Mouse (Mus musculus): Measurements from ENCODE around the gene Rbmx2.

Rbmx2 gene

DNA sequence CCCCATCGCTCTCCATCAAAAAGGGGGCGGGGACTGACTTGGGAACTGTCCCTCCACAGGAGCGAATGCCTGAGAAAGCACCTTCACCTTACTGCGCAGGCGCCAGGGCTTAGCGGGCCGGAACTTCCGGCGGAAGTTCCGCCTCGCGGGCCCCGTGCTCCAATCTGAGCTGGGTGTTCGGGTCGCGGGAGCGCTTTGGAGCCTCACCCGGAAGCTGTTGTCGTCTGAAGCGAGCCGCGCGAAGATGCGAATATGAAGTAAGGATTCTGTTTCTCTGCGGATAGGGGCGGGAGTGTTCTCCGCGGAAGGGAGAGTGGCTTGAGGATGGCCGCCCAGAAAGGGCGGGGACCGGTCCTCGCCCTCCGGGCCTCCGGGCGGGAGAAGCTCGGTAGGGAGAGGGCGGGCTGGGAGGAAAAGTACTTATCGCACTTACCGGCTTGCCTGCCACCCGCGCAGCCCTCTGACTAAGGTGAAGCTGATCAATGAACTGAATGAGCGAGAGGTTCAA, at the start of gene Rbmx2:
TSS of gene Rbmx2 (plus strand) at position 141 of the 508 bp plus-strand sequence.
- CTCF ChIA-PET, result no interaction called here

- CTCF ChIA-PET, result no interaction called here
These were observed 28.0 kb upstream of the Rbmx2 start for GRCm38 (mm10) chrX:48666807-48667206.

DNA sequence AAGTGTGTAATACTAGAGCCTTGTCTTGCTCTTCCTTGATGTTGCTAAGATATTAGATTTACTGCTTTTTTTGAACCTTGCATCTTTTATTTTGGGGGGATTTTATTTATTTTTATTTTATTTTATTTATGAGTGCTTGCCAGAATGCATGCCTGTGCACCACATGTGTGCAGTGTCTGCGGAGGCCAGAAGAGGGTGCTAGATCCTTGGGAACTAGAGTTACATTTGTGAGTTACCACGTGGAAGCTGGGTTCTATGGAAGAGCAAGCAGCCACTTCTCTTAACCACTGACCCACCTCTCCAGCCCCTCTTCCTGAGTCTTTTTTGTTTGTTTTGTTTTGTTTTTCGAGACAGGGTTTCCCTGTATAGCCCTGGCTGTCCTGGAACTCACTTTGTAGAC, 25.2 kb upstream of the Rbmx2 start:
- CTCF ChIA-PET, result no interaction called here

DNA sequence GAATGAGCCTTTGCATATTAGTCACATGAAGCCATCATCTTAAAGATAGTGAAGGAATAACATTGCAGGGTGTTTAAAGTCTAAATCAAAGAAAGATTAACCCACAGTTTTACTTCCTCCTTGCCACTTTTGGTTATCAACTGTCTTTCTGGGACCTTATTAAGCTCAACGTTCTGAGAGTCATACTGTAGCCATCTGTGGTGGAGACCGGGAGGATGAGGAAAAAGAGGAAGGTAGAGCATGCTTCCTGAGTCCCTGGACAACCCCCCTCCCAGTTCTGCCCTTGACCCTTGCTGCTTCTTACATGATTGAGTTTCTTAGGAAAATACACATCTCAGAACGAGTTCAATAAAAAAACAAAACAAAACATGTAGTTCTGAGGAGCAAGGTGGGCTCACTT, 23.1 kb upstream of the Rbmx2 start:
- CTCF ChIA-PET, result no interaction called here

DNA sequence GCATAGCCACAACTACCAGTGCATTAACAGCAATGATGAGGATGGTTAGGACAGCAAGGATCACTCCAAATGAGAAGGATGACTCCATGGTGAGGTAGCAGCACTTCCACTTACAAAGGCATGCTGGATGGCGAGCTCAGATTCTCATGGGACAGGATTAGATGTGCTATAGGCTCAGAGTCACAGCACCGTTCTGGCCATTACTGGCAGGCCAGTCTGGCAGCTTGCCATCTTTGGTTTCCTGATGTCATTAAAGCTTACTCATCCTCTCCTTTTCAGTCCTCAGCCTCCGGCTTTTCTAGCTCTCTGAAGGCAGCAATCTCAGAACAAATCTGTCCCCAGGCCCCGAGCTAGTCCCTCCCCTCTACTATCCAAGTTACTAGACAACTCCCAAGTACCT, 20.6 kb upstream of the Rbmx2 start, which contains the start of gene Gpr119:
TSS of gene Gpr119 (minus strand) at position 308 of the 400 bp plus-strand sequence.
- CTCF ChIA-PET, result no interaction called here

DNA sequence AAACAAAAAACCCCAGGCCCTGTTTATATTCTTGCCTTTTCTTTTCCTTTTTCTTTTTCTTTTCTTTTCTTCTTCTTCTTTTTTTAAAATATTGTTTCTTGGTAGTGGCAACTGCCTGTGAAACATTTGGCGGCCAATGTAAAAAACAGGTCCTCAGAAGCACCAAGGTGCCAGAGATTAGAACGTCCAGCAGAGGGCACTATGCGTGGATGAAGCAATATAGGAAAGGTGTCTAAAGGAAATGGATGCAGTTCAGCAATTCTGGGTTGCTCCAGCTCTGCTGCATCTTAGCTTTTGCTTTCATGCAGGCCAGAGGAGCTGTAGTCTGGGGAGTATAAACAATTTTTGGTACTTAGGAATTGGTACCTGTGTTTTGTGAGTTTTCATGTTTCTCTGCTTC, 11.4 kb upstream of the Rbmx2 start:
- CTCF ChIA-PET, result interaction anchor here (0.8 kb wide), 1 partner anchor 20 kb away, joined by 3 read pairs; no protein-coding TSS in a partner anchor

GRCm38 (mm10) chrX:48683857-48684256, 10.9 kb upstream of the Rbmx2 start:
- CTCF ChIA-PET, result interaction anchor here (0.8 kb wide), 1 partner anchor 21 kb away, joined by 3 read pairs; no protein-coding TSS in a partner anchor

- CTCF ChIA-PET, result no interaction called here
These were observed 344 bp upstream of the Rbmx2 start for GRCm38 (mm10) chrX:48694460-48694859.

DNA sequence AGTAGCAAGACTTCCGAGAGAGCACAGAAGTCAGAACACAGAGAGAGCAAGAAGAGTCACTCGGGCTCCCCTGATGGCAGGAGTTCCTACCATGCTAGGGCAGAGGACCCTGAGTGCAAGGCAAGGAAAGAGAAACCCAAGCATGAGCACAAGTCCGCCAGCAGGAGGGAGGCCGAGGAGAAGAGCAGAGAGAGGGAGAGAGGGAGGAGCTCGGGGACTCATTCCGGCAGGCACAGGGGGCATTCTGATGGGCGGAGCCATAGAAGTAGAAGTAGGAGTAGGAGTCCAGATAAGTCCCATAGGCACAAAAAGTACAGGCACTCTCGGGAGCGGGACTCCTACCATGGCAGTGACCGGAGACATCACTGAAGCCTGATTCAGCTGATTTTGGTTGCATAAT, 14.9 kb downstream of the Rbmx2 start:
- CTCF ChIA-PET, result no interaction called here

- CTCF ChIA-PET, result no interaction called here
These were observed 18.0 kb downstream of the Rbmx2 start for GRCm38 (mm10) chrX:48712846-48713245.

DNA sequence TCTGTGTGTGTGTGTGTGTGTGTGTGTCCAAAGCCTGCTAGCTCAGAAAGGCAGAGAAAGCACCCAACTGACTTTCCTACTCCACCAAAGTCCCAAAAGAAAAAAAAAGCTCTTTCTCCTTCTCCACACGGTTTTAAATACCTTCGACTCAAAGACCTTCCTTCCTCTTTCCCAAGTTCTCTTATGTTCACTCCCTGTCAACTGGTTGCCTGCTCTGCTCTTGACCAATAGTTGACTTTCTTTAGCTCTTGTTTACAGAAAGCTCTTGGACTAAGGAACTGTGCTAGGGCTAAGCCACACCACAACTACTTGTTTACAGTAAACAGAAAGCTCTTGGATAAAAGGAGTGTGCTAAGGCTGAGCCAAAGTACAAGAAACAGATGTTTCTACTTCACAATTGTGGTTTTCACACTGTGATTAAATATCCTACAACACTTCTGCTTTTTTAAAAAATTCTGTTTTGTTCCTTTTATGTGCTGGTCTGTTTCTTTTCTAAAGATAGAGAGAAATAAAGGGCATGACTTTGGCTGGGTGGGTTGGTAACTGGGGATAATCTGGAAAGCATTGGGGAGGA, 60.0 kb downstream of the Rbmx2 start:
- CTCF ChIA-PET, result interaction anchor here (0.7 kb wide), 1 partner anchor 1913 kb away, joined by 4 read pairs; no protein-coding TSS in a partner anchor
